Mouse (Mus musculus) heart, embryonic 15.5 days (tissue): ENCODE measurements around the gene Utp14b. TPM values are rescaled to one million over a fixed set of nuclear protein-coding genes. Genes with fewer than 3 reads are reported as not detected.

Source experiments
- ATAC-seq: fragments of 200-750 bp; cut with Nextera tagmentation; replicated peaks from 2 replicates; pipeline ENCODE4 v1.8.0; 2017; ENCODE audit warnings: low read depth, moderate TSS enrichment; ENCODE audit not compliant: insufficient number of reproducible peaks, insufficient read depth, low FRiP score
- H3K27ac ChIP-seq: fragments of 300-500 bp; sonication (generic); 2 replicates; pipeline ENCODE4 v1.5.1; 2015; ENCODE audit warnings: mild to moderate bottlenecking, inconsistent platforms
- H3K27me3 ChIP-seq: fragments of 300-500 bp; sonication (generic); 2 replicates; pipeline ENCODE4 v1.6.1; 2015; ENCODE audit warnings: inconsistent platforms
- H3K36me3 ChIP-seq: fragments of 300-500 bp; sonication (generic); 2 replicates; pipeline ENCODE4 v1.6.1; 2015; ENCODE audit warnings: mild to moderate bottlenecking, inconsistent platforms
- H3K4me1 ChIP-seq: fragments of 300-500 bp; sonication (generic); replicated peaks from 2 replicates; pipeline ENCODE4 v1.6.1; 2015; ENCODE audit warnings: inconsistent platforms
- H3K4me2 ChIP-seq: fragments of 300-500 bp; sonication (generic); 2 replicates; pipeline ENCODE4 v1.6.1; 2015; ENCODE audit warnings: inconsistent platforms, mild to moderate bottlenecking, moderate library complexity
- H3K4me3 ChIP-seq: fragments of 300-500 bp; sonication (generic); 2 replicates; pipeline ENCODE4 v1.5.1; 2015; ENCODE audit warnings: mild to moderate bottlenecking, inconsistent platforms
- H3K9ac ChIP-seq: fragments of 300-500 bp; sonication (generic); 2 replicates; pipeline ENCODE4 v1.6.1; 2015; ENCODE audit warnings: mild to moderate bottlenecking, inconsistent platforms
- H3K9me3 ChIP-seq: fragments of 300-500 bp; sonication (generic); replicated peaks from 2 replicates; pipeline ENCODE4 v1.6.1; 2016; ENCODE audit warnings: inconsistent platforms
- WGBS: fragments of 180-500 bp; shearing (Covaris S2); methylation state at CpG from one replicate; pipeline ENCODE4 v1.1.7; 2015; ENCODE audit warnings: mixed read lengths; 5-methylcytosine and 5-hydroxymethylcytosine counted together
- polyA plus RNA-seq: library from polyadenylated mRNA; unstranded; fragments of >200 nt; fragmentation: Nextera tagmentation; extraction: Ambion mirVana; gene quantifications from 2 replicates; pipeline ENCODE4 v1.2.1, GENCODE M21; 2015

Gene Utp14b
- polyA plus RNA-seq, 1 experiment from 2014 or later: 1.8 TPM

DNA sequence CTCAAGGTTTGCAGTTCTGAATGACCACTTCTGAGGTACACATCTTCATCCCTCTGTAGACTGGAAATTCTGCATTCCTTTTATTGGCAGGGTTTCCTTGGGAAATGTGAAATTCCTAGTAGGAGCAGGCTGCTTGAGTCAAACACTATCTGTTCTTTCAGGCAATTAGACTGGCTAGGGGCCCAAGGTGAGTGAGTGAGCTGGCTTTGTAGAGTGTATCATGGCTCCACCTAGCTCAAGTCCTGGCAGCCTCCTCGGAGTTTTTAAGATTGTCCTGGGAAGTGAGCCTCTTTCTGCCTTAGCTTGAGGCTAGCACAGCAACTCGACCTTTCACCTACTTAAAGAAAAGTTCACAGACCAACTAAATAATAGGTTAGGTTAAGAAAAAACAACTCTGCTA is 1.4 kb upstream of the Utp14b start:
- no peak for ATAC-seq
- H3K9ac ChIP-seq: no peak overlapping the region
- H3K9me3 ChIP-seq: no peaks in the 10 kb centered on the region
- peak overlapping the region; percentile 80 for H3K27ac ChIP-seq
- 21% methylated on average over 2 of the region's 2 CpGs for WGBS
- no peaks in the 10 kb centered on the region for H3K27me3 ChIP-seq
- peaks cover 35% of the 10 kb centered on the region for H3K4me1 ChIP-seq
- no peak overlapping the region for H3K4me2 ChIP-seq
- H3K36me3 ChIP-seq: no peaks in the 10 kb centered on the region
- no peak overlapping the region for H3K4me3 ChIP-seq

DNA sequence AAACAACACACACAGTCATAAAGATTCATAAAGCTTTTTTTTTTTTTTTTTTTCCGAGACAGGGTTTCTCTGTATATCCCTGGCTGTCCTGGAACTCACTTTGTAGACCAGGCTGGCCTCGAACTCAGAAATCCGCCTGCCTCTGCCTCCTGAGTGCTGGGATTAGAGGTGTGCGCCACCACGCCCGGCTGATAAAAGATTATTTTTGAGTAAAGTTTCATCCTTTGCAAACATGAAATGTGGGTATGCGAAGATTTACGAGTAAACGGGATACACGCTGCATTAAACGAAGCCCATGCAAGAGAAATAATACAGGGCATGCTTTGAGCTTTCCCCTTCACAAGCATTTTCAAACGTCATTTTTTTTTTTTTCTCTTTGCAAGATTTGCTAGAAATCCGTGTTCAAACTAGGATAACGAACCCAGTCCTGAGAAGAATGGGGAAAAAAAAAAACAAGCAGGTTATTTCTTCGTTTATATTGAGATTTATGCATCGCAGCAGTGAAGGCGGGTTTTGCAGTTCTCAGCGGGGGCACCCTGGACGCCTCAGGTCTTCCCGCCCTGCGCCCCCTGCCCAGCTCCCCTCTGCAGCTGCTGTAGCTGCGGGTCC is 713 bp upstream of the Utp14b start:
- Histone ChIP-seq H3K27ac (peak overlapping the region; percentile 80), H3K9me3 (no peaks in the 10 kb centered on the region), H3K9ac (peak overlapping the region; percentile 62), H3K27me3 (no peaks in the 10 kb centered on the region), H3K4me2 (peak overlapping the region; percentile 78), H3K36me3 (no peaks in the 10 kb centered on the region), H3K4me1 (peaks cover 37% of the 10 kb centered on the region), H3K4me3 (peak overlapping the region; percentile 78)
- no peak for ATAC-seq
- 26% methylated on average over 22 of the region's 22 CpGs for WGBS

GRCm38 (mm10) chr1:78658441-78659269 is 817 bp downstream of the Utp14b start:
- Histone ChIP-seq H3K27ac (peak overlapping the region; percentile 90), H3K4me2 (peak overlapping the region; percentile 78), H3K9ac (peak overlapping the region; percentile 96), H3K27me3 (no peaks in the 10 kb centered on the region), H3K4me1 (peaks cover 39% of the 10 kb centered on the region), H3K9me3 (no peaks in the 10 kb centered on the region), H3K4me3 (peak overlapping the region; percentile 78), H3K36me3 (no peaks in the 10 kb centered on the region)
- WGBS: 2% methylated on average over 20 of the region's 20 CpGs
- ATAC-seq: no peak

DNA sequence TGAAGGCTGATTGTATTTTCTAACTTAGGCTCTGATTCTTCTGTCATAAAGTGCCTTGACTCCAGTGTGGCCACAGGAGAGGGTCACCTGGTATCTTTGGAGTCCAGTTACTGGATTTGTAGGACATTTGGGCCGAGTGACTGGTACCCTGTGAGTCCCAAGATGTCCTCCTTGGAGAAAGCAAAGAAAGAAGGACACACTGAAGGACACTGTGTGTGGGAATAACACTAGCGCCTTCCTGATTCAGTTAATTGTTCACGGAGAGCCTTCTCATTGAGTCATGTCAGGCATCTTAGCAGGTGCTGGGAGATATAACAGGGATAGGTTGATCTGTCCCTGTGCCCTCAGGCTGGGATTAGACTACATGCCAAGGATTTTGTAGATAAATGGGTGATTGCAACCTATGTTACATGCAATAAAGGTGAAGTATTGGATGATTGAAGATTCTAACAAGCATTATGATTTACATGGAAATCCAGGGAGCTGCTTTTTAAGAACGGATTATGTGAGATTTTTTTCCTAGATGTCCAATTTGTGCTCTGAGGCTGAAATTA is 1.5 kb downstream of the Utp14b start:
- peaks cover 39% of the 10 kb centered on the region for H3K4me1 ChIP-seq
- H3K27ac ChIP-seq: peak overlapping the region; percentile 90

GRCm38 (mm10) chr1:78664326-78664725 is 6.5 kb downstream of the Utp14b start:
- no peak for ATAC-seq
- peaks cover 37% of the 10 kb centered on the region for H3K36me3 ChIP-seq
- WGBS: 73% methylated on average over 4 of the region's 4 CpGs
- H3K9ac ChIP-seq: no peak overlapping the region
- H3K27me3 ChIP-seq: no peaks in the 10 kb centered on the region
- H3K9me3 ChIP-seq: no peaks in the 10 kb centered on the region
- H3K4me3 ChIP-seq: no peak overlapping the region
- no peak overlapping the region for H3K4me2 ChIP-seq
- no peak overlapping the region for H3K27ac ChIP-seq
- H3K4me1 ChIP-seq: peaks cover 23% of the 10 kb centered on the region

More for the DNA sequence above, 1.5 kb downstream of the Utp14b start:
- Histone ChIP-seq H3K4me3 (peak overlapping the region; percentile 78), H3K4me2 (peak overlapping the region; percentile 78), H3K36me3 (peaks cover 2% of the 10 kb centered on the region; the same call in 1 of the 2 replicates), H3K9ac (peak overlapping the region; percentile 96), H3K27me3 (no peaks in the 10 kb centered on the region), H3K9me3 (no peaks in the 10 kb centered on the region)
- ATAC-seq: no peak
- WGBS: 27% methylated on average over 4 of the region's 4 CpGs

- Histone ChIP-seq H3K4me2 (no peak overlapping the region), H3K27ac (no peak overlapping the region), H3K27me3 (no peaks in the 10 kb centered on the region), H3K9me3 (no peaks in the 10 kb centered on the region), H3K4me3 (no peak overlapping the region), H3K36me3 (peaks cover 37% of the 10 kb centered on the region), H3K9ac (no peak overlapping the region), H3K4me1 (peaks cover 8% of the 10 kb centered on the region)
- ATAC-seq: no peak
- WGBS: 91% methylated on average over 9 of the region's 9 CpGs
These were observed 8.2 kb downstream of the Utp14b start for GRCm38 (mm10) chr1:78665954-78666499.

DNA sequence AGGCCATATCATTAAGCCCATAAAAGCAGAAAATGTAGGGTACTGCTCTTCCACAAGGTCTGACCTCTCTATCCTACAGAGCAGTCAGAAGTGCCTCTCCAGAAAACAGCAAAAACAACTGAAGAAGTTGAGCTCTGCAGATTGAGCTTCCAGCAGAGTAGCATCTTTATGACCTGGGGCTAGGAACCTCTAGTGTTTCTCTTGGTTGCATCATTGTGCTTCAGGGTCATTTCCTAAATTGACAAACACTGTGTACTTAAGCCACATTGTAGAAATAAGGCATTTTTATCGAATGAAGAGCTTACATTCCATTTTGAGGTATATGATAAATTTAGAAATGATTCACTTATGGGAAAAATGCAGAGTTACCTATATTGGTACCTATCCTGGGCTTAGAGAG is 8.7 kb downstream of the Utp14b start:
- no peak overlapping the region for H3K27ac ChIP-seq
- H3K4me2 ChIP-seq: no peak overlapping the region
- no peak overlapping the region for H3K9ac ChIP-seq
- peaks cover 3% of the 10 kb centered on the region for H3K4me1 ChIP-seq
- no peaks in the 10 kb centered on the region for H3K27me3 ChIP-seq
- no peak overlapping the region for H3K4me3 ChIP-seq
- no peaks in the 10 kb centered on the region for H3K9me3 ChIP-seq
- no peak for ATAC-seq
- peaks cover 37% of the 10 kb centered on the region for H3K36me3 ChIP-seq
- 91% methylated on average over 1 of the region's 1 CpGs for WGBS

DNA sequence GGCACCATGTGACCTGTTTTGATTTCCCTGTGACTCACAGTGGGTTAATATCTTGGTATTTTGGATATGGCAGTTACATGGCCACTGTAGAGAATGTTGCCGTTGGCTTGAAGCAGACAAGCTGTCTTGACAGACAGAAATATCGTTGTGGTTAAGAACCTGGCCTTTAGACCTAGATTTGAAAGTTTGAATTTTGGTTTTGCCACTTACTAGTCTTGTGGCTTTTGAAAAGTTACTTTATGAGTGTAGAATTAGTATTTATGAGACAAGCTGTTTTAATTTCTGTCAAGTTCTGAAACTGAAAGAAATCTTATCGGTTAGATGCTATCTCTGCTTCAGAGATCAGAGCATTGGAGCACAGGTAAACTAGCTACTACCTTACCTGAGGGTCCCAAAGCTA is 24.5 kb downstream of the Utp14b start:
- ATAC-seq: no peak
- WGBS: 64% methylated on average over 3 of the region's 3 CpGs
- no peak overlapping the region for H3K27ac ChIP-seq
- 0 out of 2 replicates have a peak, but pooled peaks cover 5% of the 10 kb centered on the region for H3K4me1 ChIP-seq
- H3K9me3 ChIP-seq: no peaks in the 10 kb centered on the region
- no peaks in the 10 kb centered on the region for H3K27me3 ChIP-seq
- H3K4me3 ChIP-seq: no peak overlapping the region
- peaks cover 4% of the 10 kb centered on the region; the same call in 1 of the 2 replicates for H3K36me3 ChIP-seq
- no peak overlapping the region for H3K4me2 ChIP-seq
- H3K9ac ChIP-seq: no peak overlapping the region

- ATAC-seq: no peak
- 85% methylated on average over 8 of the region's 8 CpGs for WGBS
- Histone ChIP-seq H3K27me3 (no peaks in the 10 kb centered on the region), H3K9ac (no peak overlapping the region), H3K9me3 (no peaks in the 10 kb centered on the region), H3K4me2 (no peak overlapping the region), H3K36me3 (peaks cover 13% of the 10 kb centered on the region; the same call in 1 of the 2 replicates), H3K4me1 (0 out of 2 replicates have a peak, but pooled peaks cover 2% of the 10 kb centered on the region), H3K4me3 (no peak overlapping the region), H3K27ac (no peak overlapping the region)
These were observed 26.3 kb downstream of the Utp14b start for GRCm38 (mm10) chr1:78684128-78684527.

GRCm38 (mm10) chr1:78686872-78687271 is 29.0 kb downstream of the Utp14b start:
- Histone ChIP-seq H3K36me3 (peaks cover 19% of the 10 kb centered on the region), H3K27ac (no peak overlapping the region), H3K4me1 (0 out of 2 replicates have a peak, but pooled peaks cover 2% of the 10 kb centered on the region), H3K27me3 (no peaks in the 10 kb centered on the region), H3K4me2 (no peak overlapping the region), H3K9me3 (no peaks in the 10 kb centered on the region), H3K4me3 (no peak overlapping the region), H3K9ac (no peak overlapping the region)
- ATAC-seq: no peak

GRCm38 (mm10) chr1:78688149-78688548 is 30.3 kb downstream of the Utp14b start:
- peaks cover 27% of the 10 kb centered on the region for H3K36me3 ChIP-seq
- no peak overlapping the region for H3K9ac ChIP-seq
- H3K27me3 ChIP-seq: no peaks in the 10 kb centered on the region
- H3K9me3 ChIP-seq: no peaks in the 10 kb centered on the region
- H3K27ac ChIP-seq: no peak overlapping the region
- no peak for ATAC-seq
- H3K4me2 ChIP-seq: no peak overlapping the region
- H3K4me1 ChIP-seq: peaks cover under 1% of the 10 kb centered on the region; the same call in 1 of the 2 replicates
- no peak overlapping the region for H3K4me3 ChIP-seq
- 85% methylated on average over 7 of the region's 7 CpGs for WGBS
